ENCODE assay signal across 24 mouse cellular contexts in genomic region chr13:23485271-23485670, GRCm38 (mm10). TPM values are rescaled to one million over a fixed set of nuclear protein-coding genes. Genes with fewer than 3 reads are reported as not detected.
"Had no signal": no experiment of that assay in that cellular context is flagged by ENCODE, and none has a peak within 500 bp of the region (broad histone marks: within the 10 kb centered on the region; RNA-seq: fewer than 3 reads in every experiment).

No protein-coding gene starts in this region.

- H3K4me3 ChIP-seq: lung, embryonic 15.5 days; megakaryocyte, embryonic 14.5 days; midbrain, embryonic 13.5 days; midbrain, embryonic 15.5 days; neural tube, embryonic 12.5 days; stomach, embryonic 15.5 days had no signal

- H3K4me2 ChIP-seq: lung, embryonic 15.5 days; midbrain, embryonic 11.5 days; midbrain, embryonic 13.5 days; midbrain, embryonic 15.5 days; neural tube, embryonic 12.5 days; stomach, embryonic 15.5 days had no signal

- H3K36me3 ChIP-seq: lung, embryonic 15.5 days; midbrain, embryonic 13.5 days; midbrain, embryonic 15.5 days; neural tube, embryonic 12.5 days; stomach, embryonic 15.5 days had no signal

- DNase-seq: lung, adult 2 months; lung, postnatal 14 days; lung, postnatal 36 days; right cerebral cortex, postnatal 14 days; thymus, adult 2 months; thymus, postnatal 25 days; thymus, postnatal 4 days had no signal

- H3K4me1 ChIP-seq: stomach, embryonic 15.5 days had no signal

- H3K27me3 ChIP-seq: lung, embryonic 15.5 days; midbrain, embryonic 15.5 days; neural tube, embryonic 12.5 days; stomach, embryonic 15.5 days had no signal

- H3K27ac ChIP-seq: lung, embryonic 15.5 days; macrophage; midbrain, embryonic 13.5 days; midbrain, embryonic 15.5 days; neural tube, embryonic 12.5 days; stomach, embryonic 15.5 days; stomach, postnatal 0 days had no signal

- H3K9ac ChIP-seq: lung, embryonic 15.5 days; midbrain, embryonic 13.5 days; midbrain, embryonic 15.5 days; neural tube, embryonic 12.5 days; stomach, embryonic 15.5 days had no signal

- H3K9me3 ChIP-seq: lung, embryonic 15.5 days; megakaryocyte, embryonic 14.5 days; midbrain, embryonic 13.5 days; midbrain, embryonic 15.5 days; neural tube, embryonic 12.5 days; stomach, embryonic 15.5 days had no signal

- ATAC-seq: lung, postnatal 0 days; midbrain, embryonic 13.5 days; midbrain, embryonic 15.5 days had no signal

RNA-seq across cellular contexts. Expression of gene Btn2a2, which starts 3.4 kb away (rescaled TPM):
- total RNA-seq: monocyte, adult 5-6 weeks had no signal
- polyA plus RNA-seq: lung, adult 2 months; macrophage; midbrain, embryonic 15.5 days; midbrain, postnatal 0 days; neural tube, embryonic 14.5 days; spleen, adult 2 months; urinary bladder, adult 2 months had no signal

RNA-seq across cellular contexts. Expression of gene Btn1a1, which starts 19.6 kb away (rescaled TPM):
- total RNA-seq: megakaryocyte progenitor cell, adult 5-6 weeks; midbrain, postnatal 0 days; monocyte, adult 5-6 weeks; neutrophil, adult 5-6 weeks had no signal
- polyA plus RNA-seq: lung, adult 2 months; macrophage; midbrain, embryonic 11.5 days; neural tube, embryonic 12.5 days; stomach, postnatal 0 days; urinary bladder, adult 2 months had no signal

RNA-seq across cellular contexts. Expression of gene Hist1h2af, which starts 48.4 kb away (rescaled TPM):
- total RNA-seq: monocyte, adult 5-6 weeks had no signal
- polyA plus RNA-seq: macrophage; midbrain, embryonic 15.5 days; neural tube, embryonic 14.5 days had no signal

RNA-seq across cellular contexts. Expression of gene Hist1h3g, which starts 50.0 kb away (rescaled TPM):
- total RNA-seq: monocyte, adult 5-6 weeks; neutrophil, adult 5-6 weeks had no signal
- polyA plus RNA-seq: macrophage; midbrain, embryonic 15.5 days; midbrain, postnatal 0 days had no signal
